15 mouse cellular contexts compared by ENCODE assay signal in the genomic region with DNA sequence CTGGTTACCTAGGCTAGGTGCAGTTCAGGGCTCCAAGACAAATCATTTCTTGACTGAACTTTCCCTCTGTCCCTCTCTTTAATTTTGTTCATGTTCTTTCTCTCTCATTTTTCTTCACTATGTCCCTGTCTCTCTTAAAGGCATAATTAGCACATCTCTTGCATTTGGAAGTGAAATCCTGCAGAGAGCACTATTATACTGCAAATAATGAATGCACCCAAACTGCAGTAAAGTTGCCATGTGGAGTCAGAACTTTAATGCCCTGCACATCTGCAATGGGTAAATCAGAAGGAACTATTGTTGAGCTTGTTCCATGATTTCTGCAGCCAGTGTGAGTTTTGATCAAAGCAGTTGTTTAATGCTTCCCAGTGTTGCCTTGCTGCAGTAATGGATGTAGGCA.
"Had no signal": no experiment of that assay in that cellular context is flagged by ENCODE, and none has a peak within 500 bp of the region (broad histone marks: within the 10 kb centered on the region; RNA-seq: fewer than 3 reads in every experiment).

No protein-coding gene starts in this region.

- H3K4me2 ChIP-seq: limb, embryonic 15.5 days; liver, embryonic 13.5 days; lung, embryonic 15.5 days; midbrain, embryonic 11.5 days; neural tube, embryonic 12.5 days had no signal

- H3K9me3 ChIP-seq: limb, embryonic 15.5 days; liver, embryonic 13.5 days; lung, embryonic 15.5 days; megakaryocyte, embryonic 14.5 days; neural tube, embryonic 12.5 days had no signal

- H3K27me3 ChIP-seq: limb, embryonic 15.5 days; liver, embryonic 13.5 days; lung, embryonic 15.5 days; megakaryocyte, embryonic 14.5 days; neural tube, embryonic 12.5 days had no signal

- DNase-seq: kidney, adult 9 months; kidney, postnatal 10 days; kidney, postnatal 4 days; liver, embryonic 13.5 days; liver, postnatal 0 days; lung, postnatal 14 days; thymus, adult 2 months; thymus, postnatal 25 days had no signal

- H3K4me3 ChIP-seq: limb, embryonic 15.5 days; liver, embryonic 13.5 days; lung, embryonic 15.5 days; megakaryocyte, embryonic 14.5 days; neural tube, embryonic 12.5 days had no signal

- ATAC-seq: intestine, embryonic 16.5 days; liver, postnatal 0 days had no signal

- H3K36me3 ChIP-seq: limb, embryonic 15.5 days; liver, embryonic 13.5 days; lung, embryonic 15.5 days; neural tube, embryonic 12.5 days had no signal

- H3K9ac ChIP-seq: limb, embryonic 15.5 days; liver, embryonic 13.5 days; liver, postnatal 0 days; lung, embryonic 15.5 days; neural tube, embryonic 12.5 days had no signal

- H3K27ac ChIP-seq: limb, embryonic 15.5 days; liver, embryonic 13.5 days; lung, embryonic 15.5 days; macrophage; neural tube, embryonic 12.5 days had no signal

- H3K4me1 ChIP-seq: limb, embryonic 15.5 days; liver, embryonic 13.5 days; lung, embryonic 15.5 days; megakaryocyte, embryonic 14.5 days; neural tube, embryonic 12.5 days had no signal
